Mouse (Mus musculus) layer of hippocampus, adult 9-10 months (tissue): ENCODE data around the gene Enah.

Experiments
- DNase-seq: peaks from one replicate; pipeline ENCODE4 v3.0.0; 2022; ENCODE audit warnings: low spot score

Enah gene

DNA sequence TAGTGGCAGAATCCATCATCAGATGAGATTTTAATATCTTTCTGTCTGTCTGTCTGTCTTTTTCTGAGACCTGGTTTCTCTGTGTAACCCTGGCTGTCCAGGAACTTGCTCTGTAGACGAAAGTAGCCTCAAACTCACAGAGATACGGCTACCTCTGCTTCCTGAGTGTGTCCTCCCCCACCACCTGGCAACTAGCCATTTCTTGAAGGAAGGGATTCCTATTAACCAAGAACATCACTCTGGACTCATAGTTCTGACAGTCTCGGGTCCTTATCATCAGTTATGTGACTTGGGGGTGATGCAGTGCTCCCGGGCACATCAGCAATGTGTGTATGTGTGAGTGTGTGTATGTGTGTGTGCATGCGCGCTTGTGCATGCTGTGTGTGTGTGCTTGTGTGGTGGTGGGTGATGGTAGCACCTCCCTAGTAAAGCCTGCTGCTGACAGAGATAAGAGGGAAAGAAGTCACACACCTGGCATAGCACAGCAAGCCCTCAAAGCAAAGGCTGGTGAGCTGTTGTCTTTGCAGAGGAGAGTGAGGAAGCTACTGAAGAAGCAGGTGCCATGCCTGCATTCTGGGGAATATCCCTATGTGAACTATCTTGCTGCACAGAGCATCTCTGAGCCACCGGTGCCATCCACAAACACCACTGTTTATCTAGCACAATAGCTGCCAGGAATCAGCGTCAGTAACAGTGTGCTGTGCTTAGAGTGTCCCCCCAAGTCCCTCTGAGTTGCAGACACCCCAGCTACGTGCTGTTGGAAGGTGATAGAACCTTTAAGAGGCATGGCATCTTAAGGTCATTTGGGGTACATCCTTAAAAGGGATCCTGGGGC is 146.5 kb downstream of the Enah start:
- no peak for DNase-seq

DNA sequence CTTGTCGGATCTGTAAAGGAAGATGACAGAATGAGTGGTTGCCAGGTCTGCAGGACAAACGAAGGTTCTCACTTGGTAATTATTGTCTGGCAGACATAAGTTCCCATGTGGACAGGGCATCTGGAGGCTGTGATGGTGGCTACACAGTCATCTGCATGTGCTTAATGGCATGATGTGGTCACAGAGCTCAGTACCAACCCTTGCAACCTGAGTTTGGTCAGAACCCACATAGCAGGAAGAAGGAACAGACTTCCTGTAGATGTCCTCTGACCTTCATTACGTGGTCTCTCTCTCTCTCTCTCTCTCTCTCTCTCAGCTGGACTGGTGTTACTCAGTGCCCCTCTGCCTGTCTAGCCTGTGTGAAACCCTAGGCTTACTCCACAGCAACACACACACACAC is 147.2 kb downstream of the Enah start:
- DNase-seq: no peak

GRCm38 (mm10) chr1:181866429-181867280 is 153.1 kb downstream of the Enah start:
- no peak for DNase-seq

GRCm38 (mm10) chr1:181865863-181866216 is 153.9 kb downstream of the Enah start:
- no peak for DNase-seq

GRCm38 (mm10) chr1:181864971-181865862 is 154.6 kb downstream of the Enah start:
- DNase-seq: no peak

DNA sequence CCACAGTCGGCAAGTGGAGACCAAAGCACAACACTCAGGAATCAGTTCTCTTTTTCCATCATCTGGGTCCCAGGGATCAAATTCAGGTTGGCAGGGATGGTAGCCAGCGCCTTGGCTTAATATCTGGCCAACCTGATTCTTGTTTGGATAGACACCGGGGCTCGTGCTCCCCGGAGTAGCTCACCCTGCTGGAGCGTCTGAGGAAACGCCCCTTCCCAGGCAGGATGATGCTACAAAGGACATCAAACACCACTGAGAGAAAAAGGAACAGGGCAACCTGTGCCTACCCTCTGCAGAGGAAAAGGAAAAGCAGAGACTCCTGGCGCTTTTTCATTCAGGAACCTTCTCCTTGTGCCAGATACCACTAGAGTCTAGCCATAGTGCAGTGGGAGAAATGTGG is 156.4 kb downstream of the Enah start:
- DNase-seq: no peak

GRCm38 (mm10) chr1:181862676-181863374 is 157.0 kb downstream of the Enah start:
- DNase-seq: no peak

DNA sequence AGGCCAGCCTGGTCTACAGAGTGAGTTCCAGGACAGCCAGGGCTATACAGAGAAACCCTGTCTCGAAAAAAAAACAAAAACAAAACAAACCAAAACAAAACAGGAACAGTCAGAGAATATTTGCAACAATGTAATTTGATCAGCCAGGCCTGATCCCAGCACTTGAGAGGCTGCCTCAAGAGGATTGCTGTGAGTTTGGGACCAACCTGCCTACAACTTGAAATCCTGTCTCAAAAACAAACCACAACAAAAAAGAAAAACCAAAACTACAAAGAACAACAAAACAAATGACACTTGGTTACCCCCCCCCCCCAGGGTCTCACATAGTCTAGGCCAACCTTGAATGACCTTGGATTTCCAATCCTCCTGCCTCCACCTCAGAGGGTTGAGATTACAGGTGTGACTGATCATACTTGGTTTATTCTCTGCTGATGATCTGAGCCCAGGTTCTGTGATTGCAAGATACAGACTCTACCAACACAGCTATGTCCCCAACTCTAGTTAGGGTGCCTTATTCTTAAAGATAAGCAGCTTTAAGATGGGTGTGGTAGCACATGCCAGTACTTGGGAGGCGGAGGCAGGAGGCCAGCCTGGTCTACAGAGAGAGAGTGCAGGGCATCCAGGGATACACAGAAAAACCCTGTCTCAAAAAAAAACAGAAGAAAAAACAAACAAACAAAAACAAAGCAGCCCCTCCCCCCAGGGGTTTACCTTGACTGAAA is 158.4 kb downstream of the Enah start:
- no peak for DNase-seq

DNA sequence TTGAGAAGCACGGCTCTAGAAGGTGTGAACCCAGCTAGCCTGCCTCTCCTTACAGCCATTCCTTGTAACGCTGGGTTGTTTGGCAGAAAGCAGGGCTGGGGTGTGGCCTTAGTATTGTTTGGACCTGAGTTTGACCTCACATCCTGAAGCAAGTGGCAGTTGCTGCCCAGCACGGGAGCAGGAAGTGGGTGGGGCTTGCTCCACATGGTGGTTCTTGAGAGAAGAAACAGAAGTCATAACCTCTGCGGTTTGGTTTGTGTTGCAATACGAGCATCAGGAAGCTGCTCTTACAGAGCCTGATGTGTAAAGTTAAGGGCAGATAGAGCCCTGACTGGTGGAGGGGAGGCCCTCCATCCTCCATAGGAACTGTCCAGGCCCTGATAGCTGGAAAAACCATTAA is 159.1 kb downstream of the Enah start:
- no peak for DNase-seq

DNA sequence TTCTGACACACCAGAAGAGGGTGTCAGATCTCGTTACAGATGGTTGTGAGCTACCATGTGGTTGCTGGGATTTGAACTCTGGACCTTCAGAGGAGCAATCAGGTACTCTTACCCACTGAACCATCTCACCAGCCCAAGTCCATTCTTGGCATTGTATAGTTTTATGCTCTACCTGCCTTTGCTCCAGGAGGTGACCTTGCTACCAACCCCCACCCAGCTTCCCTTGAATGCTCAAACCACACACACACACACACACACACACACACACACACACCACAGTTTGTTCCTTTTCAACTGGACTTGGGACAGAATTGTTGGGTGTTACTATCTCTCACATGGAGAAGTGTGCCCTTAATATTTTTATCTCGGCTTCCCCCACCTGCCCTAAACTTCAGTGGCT is 163.5 kb downstream of the Enah start:
- DNase-seq: no peak

- no peak for DNase-seq
Observed at GRCm38 (mm10) chr1:181854829-181855228, 165.0 kb downstream of the Enah start.

GRCm38 (mm10) chr1:181853081-181853736 is 166.6 kb downstream of the Enah start:
- DNase-seq: no peak

- no peak for DNase-seq
Observed at GRCm38 (mm10) chr1:181852466-181852865, 167.3 kb downstream of the Enah start.

DNA sequence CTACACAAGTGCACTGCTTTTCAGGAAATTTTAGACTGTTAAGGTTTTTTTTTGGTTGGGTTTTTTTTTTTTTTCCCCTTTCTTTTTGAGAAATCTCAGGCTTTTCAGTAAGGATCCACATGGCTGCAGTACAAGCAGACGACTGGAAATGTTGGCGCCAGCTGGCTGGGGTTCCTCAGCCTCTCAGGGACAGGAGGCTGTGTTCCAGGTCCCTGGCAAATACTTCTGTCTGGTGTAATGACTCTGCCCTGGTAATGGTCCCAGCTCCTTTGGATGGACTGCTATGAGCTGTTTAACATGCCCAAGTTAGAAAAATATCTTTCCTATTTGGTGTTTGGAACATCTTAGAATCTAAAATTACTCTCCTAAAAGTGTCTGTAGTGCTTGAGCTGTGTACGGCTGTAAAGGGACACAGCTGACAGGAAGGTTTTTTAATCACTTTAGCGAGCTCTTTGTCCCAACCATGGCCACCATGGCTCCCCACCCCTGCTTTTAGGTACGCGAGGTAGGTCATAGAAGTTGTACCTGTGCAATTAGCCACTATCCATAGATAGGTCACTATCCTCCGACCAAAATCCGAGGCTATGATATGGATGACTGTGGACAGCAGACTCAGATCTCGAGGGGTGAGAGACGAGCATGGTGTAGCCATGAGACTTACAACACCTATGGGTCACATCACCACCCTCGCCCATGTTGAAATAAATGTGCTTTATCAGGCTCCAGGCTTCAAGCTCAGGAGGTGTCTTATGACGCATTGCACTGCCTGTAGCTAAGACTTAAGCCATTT is 168.1 kb downstream of the Enah start:
- DNase-seq: no peak

- no peak for DNase-seq
Observed at GRCm38 (mm10) chr1:181850441-181850840, 169.3 kb downstream of the Enah start.

DNA sequence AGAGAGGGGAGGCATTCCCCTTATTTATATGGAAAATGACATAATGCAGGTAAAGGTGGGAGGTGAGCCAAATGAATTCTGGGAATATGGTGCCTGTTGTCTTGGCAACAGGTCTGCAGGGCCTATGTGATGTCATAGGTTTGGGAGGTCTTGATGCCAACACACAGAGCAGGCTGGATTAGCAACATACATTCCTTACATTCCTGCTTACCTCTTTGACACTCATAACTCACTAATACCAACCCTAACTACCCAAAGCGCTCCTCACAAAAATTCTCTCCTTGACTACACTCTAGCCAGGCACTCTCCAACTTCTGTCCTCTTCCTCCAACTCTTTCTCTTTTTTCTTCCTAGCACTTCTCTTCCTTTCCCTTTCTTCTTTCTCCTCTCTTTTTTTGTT is 171.6 kb downstream of the Enah start:
- no peak for DNase-seq

DNA sequence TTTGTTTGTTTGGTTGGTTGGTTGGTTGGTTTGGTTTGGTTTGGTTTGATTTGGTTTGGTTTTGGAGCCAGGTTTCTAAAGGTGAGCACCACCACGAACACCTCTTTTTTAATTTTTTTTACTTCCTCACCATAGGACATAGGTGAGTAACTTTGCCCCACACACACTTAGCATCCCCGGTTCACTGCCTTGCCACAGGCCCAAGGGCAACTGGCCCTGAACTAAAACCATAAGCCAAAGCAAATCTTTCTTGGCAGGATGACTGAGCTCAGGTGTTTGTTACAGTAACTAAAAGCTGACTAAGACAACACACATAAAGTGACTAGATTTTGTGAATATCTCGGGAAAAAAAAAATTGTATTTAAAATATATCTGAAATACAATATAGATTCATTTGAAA is 172.4 kb downstream of the Enah start:
- no peak for DNase-seq
